Mouse (Mus musculus) MEL (cell line): ENCODE measurements around the gene Prx. TPM values are rescaled to one million over a fixed set of nuclear protein-coding genes. Genes with fewer than 3 reads are reported as not detected.

Experiments used
- DNase-seq: peaks from one replicate; pipeline ENCODE4 v3.0.0; 2011; ENCODE audit warnings: low read depth, low spot score
- H3K27ac ChIP-seq: 2 replicates; pipeline ENCODE4 v1.5.1; 2012; ENCODE audit warnings: low read depth, mild to moderate bottlenecking, control low read depth, low read length, moderate library complexity; ENCODE audit not compliant: control insufficient read depth
- H3K27me3 ChIP-seq, 2 experiments: fragments of 150-350 bp in 1 of 2; sonication (generic) in 1 of 2; 2 replicates each; pipeline ENCODE4 v1.6.1; 2012; ENCODE audit warnings: low read length in 2 of 2, mild to moderate bottlenecking in 2 of 2, improper control_type of control experiment in 1 of 2, moderate library complexity in 1 of 2; ENCODE audit not compliant: insufficient read depth in 2 of 2, control insufficient read depth in 1 of 2
- H3K36me3 ChIP-seq, 2 experiments: 2 replicates each; pipeline ENCODE4 v1.6.1; 2012 to 2014; ENCODE audit warnings: low read length in 2 of 2, improper control_type of control experiment in 1 of 2, inconsistent platforms in 1 of 2, mild to moderate bottlenecking in 1 of 2; ENCODE audit not compliant: insufficient read depth in 2 of 2, control insufficient read depth in 1 of 2
- H3K4me1 ChIP-seq, 2 experiments: fragments of 150-350 bp in 1 of 2; sonication (generic) in 1 of 2; 2 replicates each; pipeline ENCODE4 v1.6.1; 2012; ENCODE audit warnings: low read length in 2 of 2, improper control_type of control experiment in 1 of 2, mild to moderate bottlenecking in 1 of 2; ENCODE audit not compliant: insufficient read depth in 2 of 2, control insufficient read depth in 1 of 2
- H3K4me3 ChIP-seq, 2 experiments: fragments of 150-350 bp in 1 of 2; sonication (generic) in 1 of 2; 2 replicates each; pipeline ENCODE4 v1.5.1; 2012; ENCODE audit warnings: low read depth in 2 of 2, low read length in 2 of 2, mild to moderate bottlenecking in 2 of 2, moderate library complexity in 2 of 2, control low read depth in 1 of 2, improper control_type of control experiment in 1 of 2; ENCODE audit not compliant: control insufficient read depth in 1 of 2, insufficient read depth in 1 of 2
- H3K79me2 ChIP-seq: 2 replicates; pipeline ENCODE4 v1.6.1; 2012; ENCODE audit warnings: mild to moderate bottlenecking, low read length, moderate library complexity; ENCODE audit not compliant: control insufficient read depth, poor library complexity, insufficient read depth
- H3K9ac ChIP-seq: 2 replicates; pipeline ENCODE4 v1.6.1; 2012; ENCODE audit warnings: low read depth, mild to moderate bottlenecking, control low read depth, low read length, moderate library complexity; ENCODE audit not compliant: control insufficient read depth, poor library complexity, severe bottlenecking
- H3K9me3 ChIP-seq: fragments of 150-350 bp; sonication (generic); replicated peaks from 2 replicates; pipeline ENCODE4 v1.6.1; 2012; ENCODE audit warnings: mild to moderate bottlenecking, low read length, improper control_type of control experiment, moderate library complexity; ENCODE audit not compliant: insufficient read depth
- BHLHE40 ChIP-seq: IDR thresholded peaks from 2 replicates; pipeline ENCODE4 v1.6.1; 2012; ENCODE audit warnings: low read depth, mild to moderate bottlenecking, inconsistent platforms, low read length, improper control_type of control experiment, borderline replicate concordance
- CHD1 ChIP-seq: IDR thresholded peaks from 2 replicates; pipeline ENCODE4 v1.6.1; 2012; ENCODE audit warnings: low read depth, mild to moderate bottlenecking, inconsistent platforms, low read length, improper control_type of control experiment
- CHD2 ChIP-seq: IDR thresholded peaks from 2 replicates; pipeline ENCODE4 v1.6.1; 2011; ENCODE audit warnings: low read length, improper control_type of control experiment
- E2F4 ChIP-seq: IDR thresholded peaks from 2 replicates; pipeline ENCODE4 v1.6.1; 2011; ENCODE audit warnings: low read depth, low read length, improper control_type of control experiment, borderline replicate concordance
- ELF1 ChIP-seq: IDR thresholded peaks from 2 replicates; pipeline ENCODE4 v1.6.1; 2014; ENCODE audit warnings: low read depth, mild to moderate bottlenecking, inconsistent platforms, low read length, improper control_type of control experiment, moderate library complexity
- ETS1 ChIP-seq: IDR thresholded peaks from 2 replicates; pipeline ENCODE4 v1.6.1; 2012; ENCODE audit warnings: low read depth, mild to moderate bottlenecking, inconsistent platforms, low read length, improper control_type of control experiment, moderate library complexity
- GABPA ChIP-seq: IDR thresholded peaks from 2 replicates; pipeline ENCODE4 v1.6.1; 2012; ENCODE audit warnings: low read depth, mild to moderate bottlenecking, inconsistent platforms, low read length, improper control_type of control experiment, moderate library complexity
- GATA1 ChIP-seq: IDR thresholded peaks from 2 replicates; pipeline ENCODE4 v1.6.1; 2011; ENCODE audit warnings: low read depth, low read length, improper control_type of control experiment
- HCFC1 ChIP-seq: IDR thresholded peaks from 2 replicates; pipeline ENCODE4 v1.6.1; 2012; ENCODE audit warnings: low read depth, mild to moderate bottlenecking, inconsistent platforms, low read length, improper control_type of control experiment, moderate library complexity
- JUND ChIP-seq: IDR thresholded peaks from 2 replicates; pipeline ENCODE4 v1.6.1; 2011; ENCODE audit warnings: low read depth, mild to moderate bottlenecking, improper control_type of control experiment, low read length
- KAT2A ChIP-seq: conservative IDR thresholded peaks from 2 replicates; pipeline ENCODE4 v1.6.1; 2012; ENCODE audit warnings: low read depth, low read length, improper control_type of control experiment, inconsistent platforms
- MAZ ChIP-seq: IDR thresholded peaks from 2 replicates; pipeline ENCODE4 v1.6.1; 2012; ENCODE audit warnings: low read depth, mild to moderate bottlenecking, inconsistent platforms, low read length, improper control_type of control experiment
- MEF2A ChIP-seq: IDR thresholded peaks from 2 replicates; pipeline ENCODE4 v1.6.1; 2014; ENCODE audit warnings: low read depth, mild to moderate bottlenecking, inconsistent platforms, low read length, improper control_type of control experiment; ENCODE audit not compliant: poor library complexity, insufficient replicate concordance, severe bottlenecking; ENCODE audit errors: extremely low read depth
- MXI1 ChIP-seq: IDR thresholded peaks from 2 replicates; pipeline ENCODE4 v1.6.1; 2011; ENCODE audit warnings: mild to moderate bottlenecking, low read depth, low read length, improper control_type of control experiment
- MYB ChIP-seq: IDR thresholded peaks from 2 replicates; pipeline ENCODE4 v1.6.1; 2011; ENCODE audit warnings: mild to moderate bottlenecking, low read depth, low read length, improper control_type of control experiment
- MYC ChIP-seq: IDR thresholded peaks from 2 replicates; pipeline ENCODE4 v1.6.1; 2011; ENCODE audit warnings: low read depth, mild to moderate bottlenecking, low read length, improper control_type of control experiment, moderate library complexity
- NRF1 ChIP-seq: IDR thresholded peaks from 2 replicates; pipeline ENCODE4 v1.6.1; 2014; ENCODE audit warnings: low read depth, mild to moderate bottlenecking, inconsistent platforms, low read length, improper control_type of control experiment, moderate library complexity; ENCODE audit not compliant: poor library complexity, insufficient read depth, severe bottlenecking
- POLR2A ChIP-seq, 2 experiments: IDR thresholded peaks; 2 replicates each; pipeline ENCODE4 v1.6.1; 2011 to 2012; ENCODE audit warnings: low read length in 2 of 2, mild to moderate bottlenecking in 2 of 2, control low read depth in 1 of 2, improper control_type of control experiment in 1 of 2, low read depth in 1 of 2, moderate library complexity in 1 of 2; ENCODE audit not compliant: control insufficient read depth in 1 of 2, insufficient read depth in 1 of 2, poor library complexity in 1 of 2
- POLR2AphosphoS2 ChIP-seq: IDR thresholded peaks from 2 replicates; pipeline ENCODE4 v1.6.1; 2011; ENCODE audit warnings: low read length, improper control_type of control experiment
- POLR2AphosphoS5 ChIP-seq: IDR thresholded peaks from 2 replicates; pipeline ENCODE4 v1.6.1; 2012; ENCODE audit warnings: low read depth, borderline replicate concordance, mild to moderate bottlenecking, inconsistent platforms, low read length, moderate library complexity, mixed read lengths
- RAD21 ChIP-seq: IDR thresholded peaks from 2 replicates; pipeline ENCODE4 v1.6.1; 2011; ENCODE audit warnings: mild to moderate bottlenecking, low read depth, low read length, improper control_type of control experiment
- RCOR1 ChIP-seq: IDR thresholded peaks from 2 replicates; pipeline ENCODE4 v1.6.1; 2012; ENCODE audit warnings: low read depth, mild to moderate bottlenecking, inconsistent platforms, low read length, improper control_type of control experiment
- SMC3 ChIP-seq: IDR thresholded peaks from 2 replicates; pipeline ENCODE4 v1.6.1; 2011; ENCODE audit warnings: low read depth, low read length, improper control_type of control experiment
- TAL1 ChIP-seq: IDR thresholded peaks from 2 replicates; pipeline ENCODE4 v1.6.1; 2012; ENCODE audit warnings: mild to moderate bottlenecking, inconsistent platforms, low read length, moderate library complexity, mixed read lengths
- TBP ChIP-seq: IDR thresholded peaks from 2 replicates; pipeline ENCODE4 v1.8.0; 2011; ENCODE audit warnings: low read depth, low read length, improper control_type of control experiment
- TCF12 ChIP-seq: IDR thresholded peaks from 2 replicates; pipeline ENCODE4 v1.6.1; 2014; ENCODE audit warnings: low read depth, mild to moderate bottlenecking, inconsistent platforms, low read length, improper control_type of control experiment, moderate library complexity
- USF1 ChIP-seq: IDR thresholded peaks from 2 replicates; pipeline ENCODE4 v1.6.1; 2014; ENCODE audit warnings: low read depth, mild to moderate bottlenecking, inconsistent platforms, low read length, improper control_type of control experiment, moderate library complexity
- USF2 ChIP-seq, 2 experiments: IDR thresholded peaks; 2 replicates each; pipeline ENCODE4 v1.6.1; 2011 to 2012; ENCODE audit warnings: improper control_type of control experiment in 2 of 2, low read length in 2 of 2, borderline replicate concordance in 1 of 2, inconsistent platforms in 1 of 2, low read depth in 1 of 2, mild to moderate bottlenecking in 1 of 2; ENCODE audit not compliant: insufficient read depth in 1 of 2
- ZC3H11A ChIP-seq: IDR thresholded peaks from 2 replicates; pipeline ENCODE4 v1.6.1; 2012; ENCODE audit warnings: low read depth, mild to moderate bottlenecking, inconsistent platforms, low read length, improper control_type of control experiment
- ZKSCAN1 ChIP-seq: IDR thresholded peaks from 2 replicates; pipeline ENCODE4 v1.6.1; 2012; ENCODE audit warnings: low read depth, mild to moderate bottlenecking, inconsistent platforms, low read length, improper control_type of control experiment, moderate library complexity
- ZMIZ1 ChIP-seq: IDR thresholded peaks from 2 replicates; pipeline ENCODE4 v1.6.1; 2012; ENCODE audit warnings: low read depth, mild to moderate bottlenecking, inconsistent platforms, low read length, improper control_type of control experiment, moderate library complexity
- polyA plus RNA-seq, 2 experiments: library from polyadenylated mRNA; stranded (reverse) in 1 of 2; unstranded in 1 of 2; fragments of >175 nt in 1 of 2; fragments of >200 nt in 1 of 2; gene quantifications; 2 replicates each; pipeline versions ENCODE4 v1.2.1 to v1.2.4; 2012; ENCODE audit warnings: low replicate concordance in 2 of 2, low read depth in 1 of 2; ENCODE audit not compliant: insufficient read length in 2 of 2, insufficient read depth in 1 of 2, missing spikeins in 1 of 2
- total RNA-seq: library from RNA; depleted of rRNA; stranded (reverse); fragments of 300-350 nt; gene quantifications from 2 replicates; pipeline ENCODE4 v1.2.3, GENCODE M21; 2012

Gene Prx
- total and polyA plus RNA-seq, 3 experiments, result 0.39 to 1.4 TPM; not detected in 1

DNA sequence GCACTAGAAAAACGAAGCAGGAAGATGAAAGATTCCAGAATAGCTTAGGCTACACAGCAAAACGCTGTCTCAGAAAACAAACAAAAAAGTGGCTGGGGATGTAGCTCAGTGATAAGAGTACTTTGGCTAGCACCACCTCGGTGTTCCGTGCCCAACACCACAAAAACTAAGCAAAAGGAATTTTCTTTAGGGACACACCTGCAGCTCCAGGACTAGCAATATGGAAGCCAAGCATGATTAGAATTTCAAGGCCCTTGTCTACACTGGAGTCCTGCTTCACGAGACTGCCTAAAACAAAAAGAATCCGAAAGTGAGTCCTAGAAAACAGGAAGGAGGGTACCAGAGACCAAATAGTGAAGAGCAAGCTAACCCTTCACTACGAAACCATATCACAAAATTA, 26.5 kb upstream of the Prx start (continued):
- TF ChIP-seq TCF12, result peak; percentile 43; the same call in 1 of the 2 replicates
- TF ChIP-seq JUND, result no peak
- no peak for TF ChIP-seq MYB
- peak; percentile 47 for TF ChIP-seq GATA1
- TF ChIP-seq ELF1, result no peak
- 0 out of 2 replicates have a peak, but pooled peaks have one; percentile 7 for TF ChIP-seq TAL1
- TF ChIP-seq KAT2A, result no peak
- TF ChIP-seq SMC3, result no peak; the same call in 1 of the 2 replicates
- TF ChIP-seq RCOR1, result 0 out of 2 replicates have a peak, but pooled peaks have one; percentile 21
- TF ChIP-seq ZC3H11A, result no peak
- TF ChIP-seq MEF2A, result no peak
- no peak for TF ChIP-seq NRF1
- TF ChIP-seq HCFC1, result no peak
- no peak for TF ChIP-seq MAZ
- no peak for TF ChIP-seq POLR2AphosphoS2
- TF ChIP-seq USF1, result no peak
- TF ChIP-seq MXI1, result peak; percentile 64; the same call in 1 of the 2 replicates

DNA sequence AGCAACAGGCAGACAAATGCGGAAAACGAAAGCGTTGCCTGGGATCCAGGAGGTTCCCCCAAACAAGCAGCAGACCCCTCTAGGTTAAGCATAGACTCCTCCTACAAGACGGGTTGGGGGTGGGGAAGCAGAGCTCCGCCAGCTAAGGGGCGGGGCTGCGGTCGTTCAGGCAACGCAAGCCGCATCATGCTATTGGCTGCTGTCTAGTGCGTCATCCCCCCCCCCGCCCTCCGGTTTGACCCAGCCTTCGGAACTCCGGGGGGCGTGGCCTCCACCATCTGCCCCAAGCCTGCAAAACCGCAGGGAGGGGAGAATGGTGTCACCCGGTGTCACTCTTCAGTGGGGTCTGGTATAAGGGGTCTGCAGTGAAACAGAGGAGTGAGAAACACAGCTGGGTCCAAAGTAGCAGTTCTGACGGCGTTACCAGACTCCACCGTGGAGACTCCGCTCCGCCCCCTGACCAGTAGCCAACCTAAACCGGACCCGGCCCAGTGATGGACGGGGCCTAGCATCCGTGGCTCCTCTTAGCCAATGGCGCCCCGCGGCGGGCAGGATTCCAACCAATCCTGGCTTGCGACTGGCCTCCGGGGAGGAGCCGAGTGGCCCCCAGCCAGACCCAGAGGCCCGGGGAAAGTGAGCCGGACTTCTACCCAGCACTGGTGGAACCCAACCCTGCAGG, 25.8 kb upstream of the Prx start, which contains the start of gene Sertad3:
Sertad3 (plus strand) TSS at position 613 of the 679 bp plus-strand sequence.
- H3K27me3 ChIP-seq, result no peaks in the 10 kb centered on the region
- H3K4me3 ChIP-seq, result peak within 1 kb of the TSS; percentile 75 to 97
- H3K4me1 ChIP-seq, result peaks cover 2 to 10% of the 10 kb centered on the region in 2 experiments; a peak in 3 of 4 replicates
- H3K36me3 ChIP-seq, result peaks cover 0 to 10% of the 10 kb centered on the region in 2 experiments; a peak in 2 of 4 replicates
- H3K79me2 ChIP-seq, result no peaks in the 10 kb centered on the region; the same call in 1 of the 2 replicates
- H3K9me3 ChIP-seq, result no peaks in the 10 kb centered on the region
- H3K9ac ChIP-seq, result peak within 1 kb of the TSS; percentile 66
- peak within 1 kb of the TSS; percentile 67 for H3K27ac ChIP-seq
- peak; percentile 99 for DNase-seq
- no peak for TF ChIP-seq POLR2AphosphoS5
- TF ChIP-seq POLR2A (IDR thresholded peaks at IDR 0.05; ENCODE audit: control insufficient read depth in 1 of 2, insufficient read depth in 1 of 2, low read depth in 1 of 2, low read length in 2 of 2, poor library complexity in 1 of 2), result peak in 1 of 2 experiments; percentile 54; a peak in 2 of 4 replicates
- 0 out of 2 replicates have a peak, but pooled peaks have one; percentile 1 for TF ChIP-seq CHD1
- TF ChIP-seq GATA1, result no peak
- TF ChIP-seq POLR2AphosphoS2, result no peak
- 0 out of 2 replicates have a peak, but pooled peaks have one; percentile 27 for TF ChIP-seq MYC
- peak; percentile 10; the same call in 1 of the 2 replicates for TF ChIP-seq MEF2A
- TF ChIP-seq ETS1, result peak; percentile 24; the same call in 1 of the 2 replicates
- TF ChIP-seq TBP, result peak; percentile 70
- TF ChIP-seq CHD2, result peak; percentile 52
- no peak for TF ChIP-seq USF2 (IDR thresholded peaks at IDR 0.05; ENCODE audit: borderline replicate concordance in 1 of 2, insufficient read depth in 1 of 2, low read depth in 1 of 2, low read length in 2 of 2)
- TF ChIP-seq HCFC1, result peak; percentile 67
- no peak for TF ChIP-seq BHLHE40
- peak; percentile 7; the same call in 1 of the 2 replicates for TF ChIP-seq USF1
- no peak for TF ChIP-seq RAD21
- peak; percentile 62 for TF ChIP-seq ZMIZ1
- TF ChIP-seq E2F4, result peak; percentile 35; the same call in 1 of the 2 replicates
- TF ChIP-seq SMC3, result no peak
- no peak for TF ChIP-seq ZKSCAN1
- TF ChIP-seq ZC3H11A, result no peak
- TF ChIP-seq MXI1, result no peak
- TF ChIP-seq GABPA, result no peak
- no peak for TF ChIP-seq JUND
